Comparison of ENCODE assay signal across 22 mouse cellular contexts in the genomic region with DNA sequence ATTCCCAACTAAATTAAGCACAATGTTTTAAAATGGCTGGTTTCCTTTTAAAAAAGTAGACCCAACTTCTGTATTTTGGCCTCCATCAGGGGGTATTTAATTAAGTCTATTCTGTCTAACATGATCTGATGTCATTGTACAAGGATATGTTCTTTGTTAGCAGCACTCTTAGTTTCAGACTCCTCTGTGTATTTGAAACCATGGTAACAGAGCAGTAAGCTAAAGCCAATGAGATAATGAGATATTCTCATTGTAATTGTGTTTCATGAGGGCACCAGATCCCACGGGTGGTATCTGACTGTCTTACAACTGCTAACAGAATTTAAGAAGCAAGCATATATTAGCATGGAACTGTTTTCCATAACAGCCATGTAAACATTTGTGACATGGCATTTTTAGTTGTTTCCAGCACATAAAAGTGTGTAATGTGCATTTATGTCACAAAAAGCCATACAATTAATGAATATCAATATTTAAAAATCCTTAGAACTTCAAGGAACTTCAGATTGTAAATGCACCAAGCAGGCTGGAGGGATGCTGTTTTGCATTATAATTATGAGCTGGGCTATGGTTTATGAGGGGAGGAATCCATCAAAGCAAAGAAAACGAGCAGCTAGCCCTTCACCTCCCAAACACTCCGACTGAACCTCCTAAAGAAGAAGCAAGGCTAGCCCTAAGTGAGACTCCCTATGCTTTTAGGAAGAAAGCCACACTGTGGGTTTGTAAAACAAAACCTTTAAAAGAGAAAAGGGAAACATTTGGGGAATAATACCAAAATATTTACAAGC.
DNase-seq lines count a peak whose midpoint lies in the region; ATAC-seq and TF ChIP-seq lines count a peak whose summit lies in the region.
"Had no signal": no experiment of that assay in that cellular context is flagged by ENCODE, and none has a peak within 500 bp of the region (broad histone marks: within the 10 kb centered on the region; RNA-seq: fewer than 3 reads in every experiment).

No protein-coding gene starts in this region.

- peaks cover 3% of the 10 kb centered on the region; the same call in 1 of the 2 replicates for H3K27me3 ChIP-seq in forebrain, embryonic 15.5 days
- no peaks in the 10 kb centered on the region for H3K27me3 ChIP-seq in hindbrain, postnatal 0 days (ENCODE audit: insufficient read depth, low read length)
- no peaks in the 10 kb centered on the region for H3K27me3 ChIP-seq in midbrain, embryonic 15.5 days (replicated peaks)
- H3K27me3 ChIP-seq: embryonic facial prominence, embryonic 12.5 days; heart, embryonic 12.5 days had no signal

- no peak overlapping the region for H3K4me3 ChIP-seq in forebrain, embryonic 15.5 days
- H3K4me3 ChIP-seq in hindbrain, postnatal 0 days (ENCODE audit: low read length) = no peak overlapping the region
- no peak overlapping the region for H3K4me3 ChIP-seq in midbrain, embryonic 15.5 days
- no peak overlapping the region for H3K4me3 ChIP-seq in gastrocnemius, adult 2 months
- H3K4me3 ChIP-seq: embryonic facial prominence, embryonic 12.5 days; heart, embryonic 12.5 days; layer of hippocampus, adult 2 months had no signal

- peak; percentile 87 for DNase-seq in brain, embryonic 14.5 days (ENCODE audit: low read depth)
- DNase-seq in hindbrain, postnatal 0 days (ENCODE audit: low spot score) = peak; percentile 68
- DNase-seq in left cerebral cortex, adult 9 months (ENCODE audit: low spot score in 2 of 2) = no peak
- no peak for DNase-seq in right cerebral cortex, postnatal 10 days (ENCODE audit: low spot score in 2 of 2)
- DNase-seq in gastrocnemius, adult 2 months = no peak
- DNase-seq in kidney, postnatal 36 days = no peak
- DNase-seq: adrenal gland, postnatal 36 days; cerebellum, adult 11 months; gastrocnemius, postnatal 36 days; heart, postnatal 4 days; kidney, adult 8-10 months; lung, postnatal 10 days; spleen, adult 18-20 months; thymus, postnatal 36 days had no signal

- no peak for TF ChIP-seq CTCF in brain, embryonic 14.5 days (IDR thresholded peaks at IDR 0.05; ENCODE audit: borderline replicate concordance, extremely low read depth, insufficient read depth, insufficient read length)
- TF ChIP-seq CTCF in hindbrain, postnatal 0 days (IDR thresholded peaks at IDR 0.05; ENCODE audit: low read depth) = no peak
- TF ChIP-seq CTCF in gastrocnemius, adult 2 months (IDR thresholded peaks at IDR 0.05) = no peak

- no peak overlapping the region for H3K27ac ChIP-seq in forebrain, embryonic 15.5 days (replicated peaks)
- H3K27ac ChIP-seq in hindbrain, postnatal 0 days = peak overlapping the region; percentile 12; the same call in 1 of the 2 replicates
- peak overlapping the region; percentile 76 for H3K27ac ChIP-seq in midbrain, embryonic 15.5 days
- H3K27ac ChIP-seq in gastrocnemius, adult 2 months = no peak overlapping the region
- H3K27ac ChIP-seq: embryonic facial prominence, embryonic 12.5 days; layer of hippocampus, adult 2 months; liver, embryonic 14.5 days; stomach, postnatal 0 days had no signal

- peaks cover 4% of the 10 kb centered on the region; the same call in 1 of the 2 replicates for H3K9me3 ChIP-seq in forebrain, embryonic 15.5 days
- H3K9me3 ChIP-seq in hindbrain, postnatal 0 days (ENCODE audit: low read length) = no peaks in the 10 kb centered on the region
- no peaks in the 10 kb centered on the region for H3K9me3 ChIP-seq in midbrain, embryonic 15.5 days
- H3K9me3 ChIP-seq: embryonic facial prominence, embryonic 12.5 days had no signal

- H3K4me1 ChIP-seq in forebrain, embryonic 15.5 days = peaks cover 19% of the 10 kb centered on the region
- no peaks in the 10 kb centered on the region; the same call in 1 of the 2 replicates for H3K4me1 ChIP-seq in hindbrain, postnatal 0 days (ENCODE audit: insufficient read depth, low read length)
- H3K4me1 ChIP-seq in midbrain, embryonic 15.5 days = peaks cover 30% of the 10 kb centered on the region
- H3K4me1 ChIP-seq: embryonic facial prominence, embryonic 12.5 days; heart, embryonic 12.5 days had no signal

- peak; percentile 86 for ATAC-seq in forebrain, embryonic 15.5 days (replicated peaks)
- ATAC-seq in hindbrain, postnatal 0 days = peak; percentile 95
- ATAC-seq in midbrain, embryonic 15.5 days (replicated peaks) = peak; percentile 92
- ATAC-seq: activated CD4-positive, CD25-positive, alpha-beta regulatory T cell, adult 4 months had no signal

- no peak for TF ChIP-seq POLR2A in brain, embryonic 14.5 days (IDR thresholded peaks at IDR 0.05; ENCODE audit: borderline replicate concordance, extremely low read depth, insufficient read depth, insufficient read length, poor library complexity, severe bottlenecking)

- intact Hi-C loops in gastrocnemius, adult 2 months (cut with DNase I) = no loop called here

- no peaks in the 10 kb centered on the region for H3K36me3 ChIP-seq in forebrain, embryonic 15.5 days
- no peaks in the 10 kb centered on the region for H3K36me3 ChIP-seq in hindbrain, postnatal 0 days (ENCODE audit: insufficient read depth, low read length)
- no peaks in the 10 kb centered on the region for H3K36me3 ChIP-seq in midbrain, embryonic 15.5 days (replicated peaks)
- H3K36me3 ChIP-seq: embryonic facial prominence, embryonic 12.5 days; heart, embryonic 12.5 days had no signal

- WGBS in forebrain, embryonic 15.5 days = 21% methylated on average over 3 of the region's 3 CpGs
- WGBS in hindbrain, postnatal 0 days = 15% methylated on average over 3 of the region's 3 CpGs
- 12% methylated on average over 3 of the region's 3 CpGs for WGBS in midbrain, embryonic 15.5 days

- no peak overlapping the region for H3K9ac ChIP-seq in forebrain, embryonic 15.5 days (replicated peaks)
- no peak overlapping the region for H3K9ac ChIP-seq in hindbrain, postnatal 0 days (replicated peaks; ENCODE audit: low read length)
- no peak overlapping the region for H3K9ac ChIP-seq in midbrain, embryonic 15.5 days
- H3K9ac ChIP-seq: embryonic facial prominence, embryonic 12.5 days; heart, embryonic 12.5 days; liver, embryonic 14.5 days had no signal

- no peak overlapping the region for H3K4me2 ChIP-seq in forebrain, embryonic 15.5 days (replicated peaks)
- H3K4me2 ChIP-seq in hindbrain, postnatal 0 days (ENCODE audit: low read depth, low read length) = no peak overlapping the region
- H3K4me2 ChIP-seq in midbrain, embryonic 15.5 days = peak overlapping the region; percentile 12; the same call in 1 of the 2 replicates
- H3K4me2 ChIP-seq: embryonic facial prominence, embryonic 12.5 days; heart, embryonic 12.5 days had no signal

Comparison
In these comparisons a context has a peak if more than half of its experiments do, and no peak if none do; other contexts are left out.
1. DNase-seq: peak in brain, embryonic 14.5 days (single experiment) and hindbrain, postnatal 0 days (single experiment); none in left cerebral cortex, adult 9 months (0 of 2), right cerebral cortex, postnatal 10 days (0 of 2), gastrocnemius, adult 2 months (single experiment) and kidney, postnatal 36 days (0 of 2).
2. H3K27ac ChIP-seq: peak in hindbrain, postnatal 0 days (single experiment) and midbrain, embryonic 15.5 days (single experiment); none in forebrain, embryonic 15.5 days (single experiment) and gastrocnemius, adult 2 months (single experiment).
3. Peak in every context shown above with its lines, with median percentiles within 50 percentile points of each other: ATAC-seq.